Mouse (Mus musculus) heart, postnatal 0 days (tissue): ENCODE measurements around the gene Ankrd33. TPM values are rescaled to one million over a fixed set of nuclear protein-coding genes. Genes with fewer than 3 reads are reported as not detected.

Source experiments
- ATAC-seq: fragments of 200-750 bp; cut with Nextera tagmentation; 2 replicates; pipeline ENCODE4 v1.8.0; 2017; ENCODE audit warnings: low read depth, moderate number of reproducible peaks, moderate library complexity; ENCODE audit not compliant: insufficient read depth
- DNase-seq: peaks from one replicate; pipeline ENCODE4 v3.0.0-alpha.2; 2016; ENCODE audit warnings: low spot score
- H3K27ac ChIP-seq: fragments of 300-500 bp; sonication (generic); 2 replicates; pipeline ENCODE4 v1.5.1; 2014; ENCODE audit warnings: low read depth, mild to moderate bottlenecking
- H3K27me3 ChIP-seq: fragments of 300-500 bp; sonication (generic); 2 replicates; pipeline ENCODE4 v1.6.1; 2014; ENCODE audit warnings: low read length, mixed read lengths; ENCODE audit not compliant: control insufficient read depth, insufficient read depth
- H3K36me3 ChIP-seq: fragments of 300-500 bp; sonication (generic); replicated peaks from 2 replicates; pipeline ENCODE4 v1.6.1; 2014; ENCODE audit warnings: low read length, mixed read lengths; ENCODE audit not compliant: control insufficient read depth, insufficient read depth
- H3K4me1 ChIP-seq: fragments of 300-500 bp; sonication (generic); 2 replicates; pipeline ENCODE4 v1.6.1; 2014; ENCODE audit warnings: antibody characterized with exemption; ENCODE audit not compliant: control insufficient read depth, insufficient read depth
- H3K4me2 ChIP-seq: fragments of 300-500 bp; sonication (generic); 2 replicates; pipeline ENCODE4 v1.6.1; 2014; ENCODE audit warnings: low read depth, mild to moderate bottlenecking, low read length, moderate library complexity
- H3K4me3 ChIP-seq: fragments of 300-500 bp; sonication (generic); 2 replicates; pipeline ENCODE4 v1.5.1; 2014; ENCODE audit warnings: low read depth, low read length
- H3K9ac ChIP-seq: fragments of 300-500 bp; sonication (generic); replicated peaks from 2 replicates; pipeline ENCODE4 v1.6.1; 2014; ENCODE audit warnings: low read depth, low read length, mixed read lengths
- H3K9me3 ChIP-seq: fragments of 300-500 bp; sonication (generic); replicated peaks from 2 replicates; pipeline ENCODE4 v1.6.1; 2016; ENCODE audit warnings: low read length; ENCODE audit not compliant: control insufficient read depth
- CTCF ChIP-seq: IDR thresholded peaks from 2 replicates; pipeline ENCODE4 v1.5.1; 2016; ENCODE audit warnings: antibody characterized with exemption, control low read depth, low read depth
- EP300 ChIP-seq: IDR thresholded peaks from 2 replicates; pipeline ENCODE4 v1.6.1; 2016; ENCODE audit warnings: antibody characterized with exemption, low read depth
- WGBS: fragments of 180-500 bp; shearing (Covaris S2); extraction: QIAGEN DNeasy Blood & Tissue Kit; methylation state at CpG from one replicate; pipeline ENCODE4 v1.1.7; 2014; 5-methylcytosine and 5-hydroxymethylcytosine counted together
- polyA plus RNA-seq: library from polyadenylated mRNA; unstranded; fragments of >200 nt; fragmentation: Nextera tagmentation; extraction: Ambion mirVana; gene quantifications from 2 replicates; pipeline ENCODE4 v1.2.1, GENCODE M21; 2015
- total RNA-seq: library from RNA; depleted of rRNA; stranded (reverse); fragments of >200 nt; gene quantifications from 2 replicates; pipeline ENCODE4 v1.2.3, GENCODE M21; 2014; ENCODE audit warnings: low replicate concordance

Gene Ankrd33
- total and polyA plus RNA-seq, 2 experiments from 2014 or later = not detected

DNA sequence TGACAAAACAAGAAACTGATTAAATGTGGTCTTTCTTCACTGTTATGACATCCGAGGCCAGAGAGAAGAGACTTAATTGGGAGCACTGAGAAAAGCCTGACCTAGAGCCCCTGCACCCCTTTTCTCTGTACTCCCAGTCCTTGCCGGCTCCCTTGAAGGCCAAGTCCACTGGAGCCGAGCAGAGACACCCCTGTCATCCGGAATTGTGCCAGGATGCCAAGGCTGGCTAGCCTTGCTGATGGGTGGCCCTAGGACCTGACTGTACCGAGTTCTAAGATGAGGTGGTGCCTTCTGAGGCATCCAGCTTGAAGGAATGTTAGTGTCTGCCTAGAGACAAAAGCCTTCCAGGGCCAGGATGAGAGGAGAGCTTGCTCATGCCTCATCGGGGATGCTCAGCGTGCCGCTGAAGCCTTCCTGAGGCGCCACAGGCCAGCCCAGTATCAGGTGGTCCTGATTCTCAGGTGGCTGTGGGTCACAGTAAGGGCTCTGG, 35.5 kb upstream of the Ankrd33 start:
- Histone ChIP-seq H3K27me3 (peaks cover 40% of the 10 kb centered on the region), H3K4me2 (no peak overlapping the region), H3K27ac (no peak overlapping the region), H3K4me1 (no peaks in the 10 kb centered on the region), H3K36me3 (no peaks in the 10 kb centered on the region), H3K9me3 (no peaks in the 10 kb centered on the region), H3K9ac (no peak overlapping the region), H3K4me3 (no peak overlapping the region)
- 83% methylated on average over 9 of the region's 9 CpGs for WGBS
- TF ChIP-seq EP300 (no peak), CTCF (no peak)
- ATAC-seq (no peak), DNase-seq (no peak)

DNA sequence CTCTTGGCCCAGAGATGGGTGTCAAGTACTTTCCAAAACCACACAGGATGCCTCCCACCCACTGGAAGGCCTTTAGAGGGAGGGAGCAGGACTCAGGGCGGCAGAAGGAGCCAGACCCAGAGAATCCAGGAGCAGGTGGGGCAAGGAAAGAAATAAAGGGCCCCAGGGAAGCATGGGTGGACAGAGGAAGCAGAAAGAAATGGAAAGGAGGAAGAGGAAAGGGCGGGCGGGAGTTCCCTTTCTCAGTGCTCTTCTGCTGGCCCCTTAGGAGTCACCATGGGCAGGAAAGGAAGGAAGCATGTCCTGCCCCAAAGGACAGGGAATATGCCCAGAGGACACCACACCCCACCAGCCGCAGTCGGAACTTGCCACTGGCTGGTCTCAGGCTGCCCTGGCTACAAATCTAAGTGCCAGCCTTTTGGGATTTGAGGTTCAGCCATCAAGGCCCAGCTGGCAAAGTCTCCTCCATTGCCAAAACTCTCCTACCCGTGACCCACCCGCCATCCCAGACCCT, 34.5 kb upstream of the Ankrd33 start:
- Histone ChIP-seq H3K4me2 (no peak overlapping the region), H3K9ac (no peak overlapping the region), H3K27me3 (peaks cover 33% of the 10 kb centered on the region), H3K27ac (no peak overlapping the region), H3K9me3 (no peaks in the 10 kb centered on the region), H3K36me3 (no peaks in the 10 kb centered on the region), H3K4me1 (no peaks in the 10 kb centered on the region), H3K4me3 (no peak overlapping the region)
- 67% methylated on average over 7 of the region's 7 CpGs for WGBS
- no peak for DNase-seq
- no peak for ATAC-seq
- TF ChIP-seq CTCF (no peak), EP300 (no peak)

DNA sequence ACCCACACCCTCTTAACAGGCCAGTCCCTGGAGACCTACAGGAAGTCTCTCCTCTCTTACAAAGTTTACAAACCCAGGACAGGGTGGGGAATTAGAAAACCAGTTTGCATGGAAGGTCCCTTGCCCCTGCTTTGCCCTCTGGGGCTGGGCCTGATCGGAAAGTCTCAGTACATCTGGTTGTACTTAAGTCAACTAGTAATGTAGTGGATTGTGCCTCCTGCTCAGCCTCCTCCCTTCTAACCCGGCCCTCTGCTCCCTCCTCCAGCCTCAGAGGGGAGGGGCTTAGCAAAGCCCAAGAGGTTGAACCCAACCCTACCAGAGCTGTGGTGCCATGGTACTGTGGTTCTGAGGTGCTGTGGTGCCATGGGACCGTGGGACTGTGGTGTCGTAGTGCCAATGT, 33.3 kb upstream of the Ankrd33 start:
- no peak overlapping the region for H3K27ac ChIP-seq

DNA sequence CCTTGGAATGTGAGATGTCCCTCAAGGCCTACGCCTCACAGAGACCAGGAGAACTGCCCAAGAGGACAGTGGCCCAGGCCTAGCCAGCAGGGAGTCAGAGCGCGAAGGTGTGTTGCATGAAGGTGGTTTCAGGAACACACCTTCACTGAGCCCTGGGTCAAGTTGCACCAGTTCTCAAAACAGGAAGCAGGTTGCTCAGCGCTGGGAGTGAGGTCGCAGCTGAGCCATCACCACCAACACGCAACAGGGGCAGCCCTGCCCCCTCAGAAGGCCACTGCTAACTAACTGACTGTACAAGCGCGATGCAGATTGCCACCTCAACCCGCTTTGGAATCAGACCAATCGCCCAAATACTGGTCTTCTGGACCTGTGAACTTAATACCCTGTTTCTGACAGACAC, 31.1 kb upstream of the Ankrd33 start:
- Histone ChIP-seq H3K36me3 (no peaks in the 10 kb centered on the region), H3K27ac (no peak overlapping the region), H3K9ac (no peak overlapping the region), H3K4me2 (no peak overlapping the region), H3K4me1 (no peaks in the 10 kb centered on the region), H3K9me3 (no peaks in the 10 kb centered on the region), H3K4me3 (no peak overlapping the region), H3K27me3 (peaks cover 6% of the 10 kb centered on the region; the same call in 1 of the 2 replicates)
- 72% methylated on average over 10 of the region's 10 CpGs for WGBS
- no peak for TF ChIP-seq CTCF
- TF ChIP-seq EP300 = no peak
- DNase-seq = no peak
- no peak for ATAC-seq

More for the DNA sequence above, 33.3 kb upstream of the Ankrd33 start:
- TF ChIP-seq CTCF (no peak), EP300 (no peak)
- ATAC-seq (no peak), DNase-seq (no peak)
- 55% methylated on average over 4 of the region's 4 CpGs for WGBS
- Histone ChIP-seq H3K36me3 (no peaks in the 10 kb centered on the region), H3K4me1 (no peaks in the 10 kb centered on the region), H3K27me3 (peaks cover 22% of the 10 kb centered on the region), H3K4me3 (no peak overlapping the region), H3K9ac (no peak overlapping the region), H3K9me3 (no peaks in the 10 kb centered on the region), H3K4me2 (no peak overlapping the region)

DNA sequence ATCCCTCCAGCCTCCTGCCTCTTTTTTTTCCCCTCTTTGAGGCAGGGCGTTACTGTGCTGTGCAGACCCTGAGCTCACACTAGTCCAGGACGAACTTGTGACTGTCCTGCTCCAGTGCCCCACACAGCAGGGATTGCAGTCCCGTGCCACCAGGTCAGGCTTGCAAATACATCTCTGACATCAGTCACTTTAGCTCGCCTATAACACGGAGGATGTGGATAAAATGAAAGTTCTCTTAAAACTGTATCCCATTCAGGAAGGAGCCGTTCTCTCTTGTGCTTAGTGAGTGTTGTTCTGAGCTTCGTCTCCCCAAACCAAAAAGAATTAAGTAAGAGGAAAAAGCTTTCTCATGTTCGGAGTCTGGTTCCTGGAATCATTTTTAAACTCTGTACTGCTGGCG, 29.1 kb upstream of the Ankrd33 start:
- WGBS = 69% methylated on average over 9 of the region's 9 CpGs
- no peak for DNase-seq

DNA sequence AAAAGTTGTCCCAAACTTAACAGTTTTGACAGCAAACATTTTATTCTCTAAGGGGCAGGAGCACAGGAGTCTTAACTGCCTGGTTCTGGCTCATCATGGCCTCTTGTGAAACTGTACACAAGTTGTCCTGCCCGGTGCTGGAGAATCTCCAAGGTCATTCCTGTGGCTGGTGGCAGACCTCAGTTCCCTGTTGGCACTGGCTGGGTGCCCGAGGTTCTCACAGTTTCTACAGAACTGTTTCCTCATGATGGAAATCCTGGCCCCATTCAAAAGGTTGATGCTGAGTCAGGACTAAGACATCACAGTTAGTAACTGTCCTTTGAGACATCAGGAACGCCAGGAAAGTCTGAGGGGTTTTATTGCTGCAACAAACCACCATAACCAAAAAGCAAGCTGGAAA, 28.6 kb upstream of the Ankrd33 start:
- Histone ChIP-seq H3K27me3 (no peaks in the 10 kb centered on the region), H3K36me3 (no peaks in the 10 kb centered on the region), H3K4me3 (no peak overlapping the region), H3K4me1 (no peaks in the 10 kb centered on the region), H3K9ac (no peak overlapping the region), H3K9me3 (no peaks in the 10 kb centered on the region), H3K27ac (no peak overlapping the region), H3K4me2 (no peak overlapping the region)
- TF ChIP-seq EP300 (no peak), CTCF (no peak)
- DNase-seq (no peak), ATAC-seq (no peak)
- 63% methylated on average over 3 of the region's 3 CpGs for WGBS

More for the DNA sequence above, 29.1 kb upstream of the Ankrd33 start:
- ATAC-seq = no peak
- no peaks in the 10 kb centered on the region for H3K36me3 ChIP-seq
- no peaks in the 10 kb centered on the region for H3K9me3 ChIP-seq
- no peaks in the 10 kb centered on the region for H3K27me3 ChIP-seq
- H3K4me1 ChIP-seq = no peaks in the 10 kb centered on the region
- TF ChIP-seq EP300 = no peak
- TF ChIP-seq CTCF = no peak
- no peak overlapping the region for H3K9ac ChIP-seq
- H3K4me3 ChIP-seq = no peak overlapping the region
- H3K4me2 ChIP-seq = no peak overlapping the region
- no peak overlapping the region for H3K27ac ChIP-seq
